Mouse (Mus musculus): Measurements from ENCODE around the gene Fhit.
"Not testable (repeated sequence)": the region's sequence is repeated elsewhere in the genome, so short reads cannot be mapped to it uniquely, and the experiment has no call there.

Fhit gene

GRCm38 (mm10) chr14:11161751-11162231 lies at the start of gene Fhit:
Fhit (minus strand) TSS chr14:11162035.
- peak; percentile 83 for DNase-seq (ENCODE audit: low spot score)

- DNase-seq (ENCODE audit: low spot score), result no peak
Observed at GRCm38 (mm10) chr14:11206786-11207185, 45.0 kb upstream of the Fhit start.

GRCm38 (mm10) chr14:11160806-11161450 lies 907 bp downstream of the Fhit start:
- DNase-seq (ENCODE audit: low spot score), result peak; percentile 63

GRCm38 (mm10) chr14:11159641-11160040 lies 2.2 kb downstream of the Fhit start:
- no peak for DNase-seq (ENCODE audit: low spot score)

- DNase-seq (ENCODE audit: low spot score), result no peak
Observed at GRCm38 (mm10) chr14:11159021-11159420, 2.8 kb downstream of the Fhit start.

GRCm38 (mm10) chr14:11157741-11158140 lies 4.1 kb downstream of the Fhit start:
- DNase-seq (ENCODE audit: low spot score), result no peak

- DNase-seq (ENCODE audit: low spot score), result no peak
Observed at GRCm38 (mm10) chr14:11151634-11152321, 10.1 kb downstream of the Fhit start.

GRCm38 (mm10) chr14:11133787-11134735 lies 27.8 kb downstream of the Fhit start:
- DNase-seq (ENCODE audit: low spot score), result no peak

GRCm38 (mm10) chr14:11132637-11133474 lies 29.0 kb downstream of the Fhit start:
- no peak for DNase-seq (ENCODE audit: low spot score)

- DNase-seq (ENCODE audit: low spot score), result no peak
Observed at GRCm38 (mm10) chr14:11125096-11125495, 36.7 kb downstream of the Fhit start.

- DNase-seq (ENCODE audit: low spot score), result no peak
Observed at GRCm38 (mm10) chr14:11119076-11119475, 42.8 kb downstream of the Fhit start.

- no peak for DNase-seq (ENCODE audit: low spot score)
Observed at GRCm38 (mm10) chr14:11085596-11085995, 76.2 kb downstream of the Fhit start.

GRCm38 (mm10) chr14:11083946-11084345 lies 77.9 kb downstream of the Fhit start:
- no peak for DNase-seq (ENCODE audit: low spot score)

- no peak for DNase-seq (ENCODE audit: low spot score)
Observed at GRCm38 (mm10) chr14:11083462-11083861, 78.4 kb downstream of the Fhit start.

- DNase-seq (ENCODE audit: low spot score), result no peak
Observed at GRCm38 (mm10) chr14:11063594-11063993, 98.2 kb downstream of the Fhit start.

GRCm38 (mm10) chr14:11060221-11060620 lies 101.6 kb downstream of the Fhit start:
- DNase-seq (ENCODE audit: low spot score), result no peak

GRCm38 (mm10) chr14:11039503-11040300 lies 122.1 kb downstream of the Fhit start:
- not testable (repeated sequence) for DNase-seq (ENCODE audit: low spot score)

- DNase-seq (ENCODE audit: low spot score), result no peak
Observed at GRCm38 (mm10) chr14:11021391-11021790, 140.4 kb downstream of the Fhit start.

GRCm38 (mm10) chr14:10978651-10979050 lies 183.2 kb downstream of the Fhit start:
- no peak for DNase-seq (ENCODE audit: low spot score)

- no peak for DNase-seq (ENCODE audit: low spot score)
Observed at GRCm38 (mm10) chr14:10941647-10942046, 220.2 kb downstream of the Fhit start.

GRCm38 (mm10) chr14:10933667-10934066 lies 228.2 kb downstream of the Fhit start:
- no peak for DNase-seq (ENCODE audit: low spot score)
